Mouse (Mus musculus) midbrain, embryonic 16.5 days (tissue): ENCODE measurements around the gene Nkx2-3. TPM values are rescaled to one million over a fixed set of nuclear protein-coding genes. Genes with fewer than 3 reads are reported as not detected.

ENCODE experiments used
- ATAC-seq: fragments of 200-750 bp; cut with Nextera tagmentation; 2 replicates; pipeline ENCODE4 v1.8.0; 2017; ENCODE audit warnings: moderate TSS enrichment
- H3K27ac ChIP-seq: fragments of 300-500 bp; sonication (generic); 2 replicates; pipeline ENCODE4 v1.5.1; 2014; ENCODE audit warnings: mild to moderate bottlenecking, low read length, mixed read lengths
- H3K27me3 ChIP-seq: fragments of 300-500 bp; sonication (generic); 2 replicates; pipeline ENCODE4 v1.6.1; 2014; ENCODE audit warnings: low read depth, low read length, mixed read lengths; ENCODE audit not compliant: control insufficient read depth, insufficient read depth
- H3K36me3 ChIP-seq: fragments of 300-500 bp; sonication (generic); 2 replicates; pipeline ENCODE4 v1.6.1; 2014; ENCODE audit warnings: mild to moderate bottlenecking, low read length, moderate library complexity, mixed read lengths; ENCODE audit not compliant: control insufficient read depth, insufficient read depth
- H3K4me1 ChIP-seq: fragments of 300-500 bp; sonication (generic); 2 replicates; pipeline ENCODE4 v1.6.1; 2014; ENCODE audit warnings: mild to moderate bottlenecking, low read length, mixed read lengths; ENCODE audit not compliant: control insufficient read depth, insufficient read depth
- H3K4me2 ChIP-seq: fragments of 300-500 bp; sonication (generic); 2 replicates; pipeline ENCODE4 v1.6.1; 2014; ENCODE audit warnings: mild to moderate bottlenecking, low read length, mixed read lengths
- H3K4me3 ChIP-seq: fragments of 300-500 bp; sonication (generic); 2 replicates; pipeline ENCODE4 v1.5.1; 2014; ENCODE audit warnings: low read depth, mild to moderate bottlenecking, low read length, moderate library complexity, mixed read lengths
- H3K9ac ChIP-seq: fragments of 300-500 bp; sonication (generic); 2 replicates; pipeline ENCODE4 v1.6.1; 2014; ENCODE audit warnings: low read depth, low read length, mixed read lengths
- H3K9me3 ChIP-seq: fragments of 300-500 bp; sonication (generic); replicated peaks from 2 replicates; pipeline ENCODE4 v1.6.1; 2014; ENCODE audit warnings: mild to moderate bottlenecking, low read length, mixed read lengths; ENCODE audit not compliant: control insufficient read depth, poor library complexity, severe bottlenecking
- WGBS: fragments of 180-500 bp; shearing (Covaris S2); extraction: QIAGEN DNeasy Blood & Tissue Kit; methylation state at CpG from one replicate; pipeline ENCODE4 v1.1.7; 2014; 5-methylcytosine and 5-hydroxymethylcytosine counted together
- microRNA-seq: library from miRNA; unstranded; fragments of <30 nt; microRNA quantifications from one replicate; pipeline ENCODE4, GENCODE M21; 2017
- polyA plus RNA-seq: library from polyadenylated mRNA; unstranded; fragments of >200 nt; fragmentation: Nextera tagmentation; extraction: Ambion mirVana; gene quantifications from 2 replicates; pipeline ENCODE4 v1.2.1, GENCODE M21; 2015

The Nkx2-3 gene
- polyA plus RNA-seq, 1 experiment from 2014 or later = 0.55 TPM

GRCm38 (mm10) chr19:43651241-43651785 is 39.2 kb downstream of the Nkx2-3 start:
- WGBS = 64% methylated on average over 8 of the region's 8 CpGs
- Histone ChIP-seq H3K4me3 (no peak overlapping the region), H3K4me1 (no peaks in the 10 kb centered on the region), H3K36me3 (no peaks in the 10 kb centered on the region), H3K27me3 (no peaks in the 10 kb centered on the region), H3K4me2 (no peak overlapping the region), H3K9me3 (no peaks in the 10 kb centered on the region), H3K9ac (no peak overlapping the region), H3K27ac (no peak overlapping the region)
- no peak for ATAC-seq

- no peak overlapping the region for H3K27ac ChIP-seq
- no peaks in the 10 kb centered on the region for H3K4me1 ChIP-seq
- no peak overlapping the region for H3K4me3 ChIP-seq
- no peak for ATAC-seq
- H3K9me3 ChIP-seq = no peaks in the 10 kb centered on the region
- 36% methylated on average over 11 of the region's 11 CpGs for WGBS
- H3K36me3 ChIP-seq = no peaks in the 10 kb centered on the region
- no peaks in the 10 kb centered on the region for H3K27me3 ChIP-seq
- H3K4me2 ChIP-seq = no peak overlapping the region
- no peak overlapping the region for H3K9ac ChIP-seq
Measured at GRCm38 (mm10) chr19:43655735-43656492, 43.8 kb downstream of the Nkx2-3 start.

GRCm38 (mm10) chr19:43659632-43660031 is 47.5 kb downstream of the Nkx2-3 start:
- no peak overlapping the region for H3K4me2 ChIP-seq
- no peak overlapping the region for H3K9ac ChIP-seq
- no peak overlapping the region for H3K4me3 ChIP-seq
- ATAC-seq = no peak
- no peaks in the 10 kb centered on the region for H3K27me3 ChIP-seq
- peaks cover 3% of the 10 kb centered on the region for H3K36me3 ChIP-seq
- H3K27ac ChIP-seq = no peak overlapping the region
- peaks cover 7% of the 10 kb centered on the region for H3K4me1 ChIP-seq
- WGBS = 92% methylated on average over 6 of the region's 6 CpGs
- H3K9me3 ChIP-seq = no peaks in the 10 kb centered on the region

- H3K9ac ChIP-seq = no peak overlapping the region
- no peak overlapping the region for H3K4me3 ChIP-seq
- ATAC-seq = no peak
- peaks cover 7% of the 10 kb centered on the region for H3K4me1 ChIP-seq
- no peak overlapping the region for H3K27ac ChIP-seq
- H3K36me3 ChIP-seq = peaks cover 3% of the 10 kb centered on the region
- H3K9me3 ChIP-seq = no peaks in the 10 kb centered on the region
- no peak overlapping the region for H3K4me2 ChIP-seq
- 86% methylated on average over 9 of the region's 9 CpGs for WGBS
- H3K27me3 ChIP-seq = no peaks in the 10 kb centered on the region
Measured at GRCm38 (mm10) chr19:43660774-43661173, 48.6 kb downstream of the Nkx2-3 start.

- H3K27ac ChIP-seq = no peak overlapping the region
- 31% methylated on average over 19 of the region's 19 CpGs for WGBS
- H3K4me2 ChIP-seq = peak overlapping the region; percentile 3; the same call in 1 of the 2 replicates
- no peaks in the 10 kb centered on the region for H3K27me3 ChIP-seq
- ATAC-seq = 0 out of 2 replicates have a peak, but pooled peaks have one; percentile 52
- no peak overlapping the region for H3K9ac ChIP-seq
- no peak overlapping the region for H3K4me3 ChIP-seq
- peaks cover 7% of the 10 kb centered on the region for H3K4me1 ChIP-seq
- H3K9me3 ChIP-seq = no peaks in the 10 kb centered on the region
- peaks cover 3% of the 10 kb centered on the region for H3K36me3 ChIP-seq
Measured at GRCm38 (mm10) chr19:43662176-43662967, 50.2 kb downstream of the Nkx2-3 start.

GRCm38 (mm10) chr19:43663471-43663870 is 51.3 kb downstream of the Nkx2-3 start:
- Histone ChIP-seq H3K27ac (no peak overlapping the region), H3K9me3 (no peaks in the 10 kb centered on the region), H3K4me2 (no peak overlapping the region), H3K4me1 (peaks cover 7% of the 10 kb centered on the region), H3K27me3 (no peaks in the 10 kb centered on the region), H3K9ac (no peak overlapping the region), H3K4me3 (no peak overlapping the region), H3K36me3 (peaks cover 3% of the 10 kb centered on the region)
- no peak for ATAC-seq
- WGBS = 83% methylated on average over 8 of the region's 8 CpGs

Small RNAs within 50 kb of the gene (microRNA-seq; reads per million reads assigned to microRNA genes)
- gene Gm22646 = not detected

Other genes with a start within 250 kb of the Nkx2-3 start
- gene Hpse2, start 224.0 kb upstream of the Nkx2-3 start, polyA plus RNA-seq = 0.21 and 0.24 TPM in 2 replicates
- 2.1 and 2.7 TPM in 2 replicates for gene Cnnm1, start 171.9 kb upstream of the Nkx2-3 start, polyA plus RNA-seq
- gene Got1, start 87.7 kb upstream of the Nkx2-3 start, polyA plus RNA-seq = 107 and 113 TPM in 2 replicates
- 12.8 and 14.1 TPM in 2 replicates for gene Slc25a28, start 62.6 kb downstream of the Nkx2-3 start, polyA plus RNA-seq
- 7.1 and 8.2 TPM in 2 replicates for gene Entpd7, start 77.3 kb downstream of the Nkx2-3 start, polyA plus RNA-seq
- 6.7 and 7.5 TPM in 2 replicates for gene Cutc, start 140.7 kb downstream of the Nkx2-3 start, polyA plus RNA-seq
- gene Cox15, start 140.7 kb downstream of the Nkx2-3 start, polyA plus RNA-seq = 13.1 and 14.4 TPM in 2 replicates
- gene Abcc2, start 169.9 kb downstream of the Nkx2-3 start, polyA plus RNA-seq = 0.04 and 0.11 TPM in 2 replicates